ENCODE assay signal across 19 mouse cellular contexts in genomic region chr1:189772707-189773106, GRCm38 (mm10). TPM values are rescaled to one million over a fixed set of nuclear protein-coding genes. Genes with fewer than 3 reads are reported as not detected.
DNase-seq lines count a peak whose midpoint lies in the region; ATAC-seq lines count a peak whose summit lies in the region.
"Had no signal": no experiment of that assay in that cellular context is flagged by ENCODE, and none has a peak within 500 bp of the region (broad histone marks: within the 10 kb centered on the region; RNA-seq: fewer than 3 reads in every experiment).

No protein-coding gene starts in this region.

- H3K27ac ChIP-seq in heart, embryonic 10.5 days = peak overlapping the region; percentile 53; the same call in 1 of the 2 replicates
- H3K27ac ChIP-seq in heart, embryonic 14.5 days (replicated peaks in 1 of 2; ENCODE audit: control insufficient read depth in 1 of 2, insufficient read depth in 1 of 2, low read depth in 2 of 2, low read length in 2 of 2) = peak overlapping the region; percentile 47 to 62; a peak in 2 of 4 replicates
- H3K27ac ChIP-seq in hindbrain, embryonic 10.5 days = 0 out of 2 replicates have a peak overlapping the region, but pooled peaks have one; percentile 3
- no peak overlapping the region for H3K27ac ChIP-seq in hindbrain, embryonic 16.5 days (ENCODE audit: low read depth, low read length)
- H3K27ac ChIP-seq: embryonic facial prominence, embryonic 13.5 days; forebrain, embryonic 13.5 days; hindbrain, embryonic 15.5 days had no signal

- H3K9me3 ChIP-seq in heart, embryonic 10.5 days = no peaks in the 10 kb centered on the region
- H3K9me3 ChIP-seq in heart, embryonic 14.5 days (ENCODE audit: control insufficient read depth, low read length) = no peaks in the 10 kb centered on the region
- H3K9me3 ChIP-seq in hindbrain, embryonic 10.5 days = no peaks in the 10 kb centered on the region
- H3K9me3 ChIP-seq in hindbrain, embryonic 16.5 days (ENCODE audit: control insufficient read depth, low read length) = no peaks in the 10 kb centered on the region
- H3K9me3 ChIP-seq: embryonic facial prominence, embryonic 13.5 days; forebrain, embryonic 13.5 days; hindbrain, embryonic 15.5 days had no signal

- no peak overlapping the region; the same call in 1 of the 2 replicates for H3K9ac ChIP-seq in heart, embryonic 14.5 days (ENCODE audit: low read length)
- no peak overlapping the region for H3K9ac ChIP-seq in hindbrain, embryonic 16.5 days (ENCODE audit: low read depth, low read length)
- H3K9ac ChIP-seq: embryonic facial prominence, embryonic 13.5 days; forebrain, embryonic 13.5 days; forebrain, postnatal 0 days; hindbrain, embryonic 15.5 days had no signal

- H3K4me1 ChIP-seq in heart, embryonic 10.5 days = peaks cover 83% of the 10 kb centered on the region
- peaks cover 49 to 79% of the 10 kb centered on the region in 2 experiments for H3K4me1 ChIP-seq in heart, embryonic 14.5 days (ENCODE audit: control insufficient read depth in 2 of 2, insufficient read depth in 2 of 2, low read length in 2 of 2)
- H3K4me1 ChIP-seq in hindbrain, embryonic 10.5 days (replicated peaks) = peaks cover 32% of the 10 kb centered on the region
- no peaks in the 10 kb centered on the region for H3K4me1 ChIP-seq in hindbrain, embryonic 16.5 days (ENCODE audit: control insufficient read depth, insufficient read depth, low read depth, low read length)
- H3K4me1 ChIP-seq: forebrain, embryonic 13.5 days; hindbrain, embryonic 15.5 days had no signal

- H3K4me2 ChIP-seq in heart, embryonic 14.5 days (ENCODE audit: low read length) = no peak overlapping the region
- H3K4me2 ChIP-seq in hindbrain, embryonic 16.5 days (ENCODE audit: low read length) = no peak overlapping the region
- H3K4me2 ChIP-seq: embryonic facial prominence, embryonic 13.5 days; forebrain, embryonic 13.5 days; hindbrain, embryonic 15.5 days had no signal

- no peaks in the 10 kb centered on the region for H3K27me3 ChIP-seq in heart, embryonic 10.5 days (ENCODE audit: insufficient read depth, poor library complexity, severe bottlenecking)
- no peaks in the 10 kb centered on the region for H3K27me3 ChIP-seq in heart, embryonic 14.5 days (ENCODE audit: control insufficient read depth, insufficient read depth, low read length)
- H3K27me3 ChIP-seq in hindbrain, embryonic 10.5 days (ENCODE audit: insufficient read depth, poor library complexity, severe bottlenecking) = no peaks in the 10 kb centered on the region
- no peaks in the 10 kb centered on the region for H3K27me3 ChIP-seq in hindbrain, embryonic 16.5 days (replicated peaks; ENCODE audit: control insufficient read depth, insufficient read depth, low read length)
- H3K27me3 ChIP-seq: embryonic facial prominence, embryonic 13.5 days; hindbrain, embryonic 15.5 days had no signal

- no peaks in the 10 kb centered on the region for H3K36me3 ChIP-seq in heart, embryonic 10.5 days
- no peaks in the 10 kb centered on the region for H3K36me3 ChIP-seq in heart, embryonic 14.5 days (ENCODE audit: control insufficient read depth, insufficient read depth, low read length)
- no peaks in the 10 kb centered on the region for H3K36me3 ChIP-seq in hindbrain, embryonic 10.5 days
- no peaks in the 10 kb centered on the region for H3K36me3 ChIP-seq in hindbrain, embryonic 16.5 days (ENCODE audit: control insufficient read depth, insufficient read depth, low read length)
- H3K36me3 ChIP-seq: embryonic facial prominence, embryonic 13.5 days; hindbrain, embryonic 15.5 days had no signal

- no peak for DNase-seq in heart, embryonic 10.5 days (ENCODE audit: low spot score)
- DNase-seq in heart, adult 8-10 months (ENCODE audit: low spot score) = no peak
- no peak for DNase-seq in heart, postnatal 14 days
- no peak for DNase-seq in hindbrain, embryonic 10.5 days (ENCODE audit: low spot score)
- no peak for DNase-seq in lung, postnatal 25 days (ENCODE audit: low spot score)
- DNase-seq: adrenal gland, postnatal 10 days; cerebellum, adult 11 months; cerebellum, adult 8-10 months; cerebellum, postnatal 14 days; forebrain, postnatal 0 days; gastrocnemius, postnatal 14 days; kidney, adult 8-10 months had no signal

- ATAC-seq in heart, embryonic 14.5 days (ENCODE audit: insufficient number of reproducible peaks, insufficient read depth, low FRiP score, low read depth) = no peak
- ATAC-seq in hindbrain, embryonic 16.5 days = no peak
- ATAC-seq: forebrain, embryonic 13.5 days; forebrain, postnatal 0 days; inflammation-experienced regulatory T-cells, adult 6 months; intestine, postnatal 0 days had no signal

- WGBS in heart, embryonic 10.5 days = 32% methylated on average over 10 of the region's 10 CpGs
- 17% methylated on average over 10 of the region's 10 CpGs for WGBS in heart, embryonic 14.5 days
- 88% methylated on average over 10 of the region's 10 CpGs for WGBS in hindbrain, embryonic 10.5 days
- WGBS in hindbrain, embryonic 16.5 days = 91% methylated on average over 10 of the region's 10 CpGs

- intact Hi-C loops in heart, postnatal 14 days (cut with DNase I) = no loop called here

- no peak overlapping the region for H3K4me3 ChIP-seq in heart, embryonic 10.5 days
- no peak overlapping the region for H3K4me3 ChIP-seq in heart, embryonic 14.5 days (ENCODE audit: control insufficient read depth in 1 of 2, insufficient read depth in 1 of 2, low read depth in 1 of 2, low read length in 2 of 2)
- H3K4me3 ChIP-seq in hindbrain, embryonic 10.5 days = no peak overlapping the region
- H3K4me3 ChIP-seq in hindbrain, embryonic 16.5 days (ENCODE audit: low read length) = no peak overlapping the region
- H3K4me3 ChIP-seq: embryonic facial prominence, embryonic 13.5 days; forebrain, embryonic 13.5 days; hindbrain, embryonic 15.5 days had no signal

RNA-seq across cellular contexts. Expression of gene Ptpn14, which starts 44.6 kb away (rescaled TPM):
- 7.2 and 9.6 TPM in 2 replicates for polyA plus RNA-seq in heart, embryonic 10.5 days (2016; fragmentation: Nextera tagmentation; extraction: Ambion mirVana)
- 10 to 100 TPM; 31.2 to 35.9 (median 33.9) TPM for total RNA-seq in heart, adult 8-10 months (2022)
- 9.9 and 11.0 TPM in 2 replicates for polyA plus RNA-seq in heart, embryonic 14.5 days (2014; fragmentation: Nextera tagmentation; extraction: Ambion mirVana)
- 10 to 100 TPM; 32.1 to 33.1 TPM for total RNA-seq in heart, postnatal 14 days (2021)
- polyA plus RNA-seq in hindbrain, embryonic 10.5 days (2016; fragmentation: Nextera tagmentation; extraction: Ambion mirVana) = 5.0 and 5.1 TPM in 2 replicates
- polyA plus RNA-seq in hindbrain, embryonic 16.5 days (2015; fragmentation: Nextera tagmentation; extraction: Ambion mirVana) = 1.6 and 1.8 TPM in 2 replicates
